1 mouse cellular context compared by ENCODE assay signal in the genomic region with DNA sequence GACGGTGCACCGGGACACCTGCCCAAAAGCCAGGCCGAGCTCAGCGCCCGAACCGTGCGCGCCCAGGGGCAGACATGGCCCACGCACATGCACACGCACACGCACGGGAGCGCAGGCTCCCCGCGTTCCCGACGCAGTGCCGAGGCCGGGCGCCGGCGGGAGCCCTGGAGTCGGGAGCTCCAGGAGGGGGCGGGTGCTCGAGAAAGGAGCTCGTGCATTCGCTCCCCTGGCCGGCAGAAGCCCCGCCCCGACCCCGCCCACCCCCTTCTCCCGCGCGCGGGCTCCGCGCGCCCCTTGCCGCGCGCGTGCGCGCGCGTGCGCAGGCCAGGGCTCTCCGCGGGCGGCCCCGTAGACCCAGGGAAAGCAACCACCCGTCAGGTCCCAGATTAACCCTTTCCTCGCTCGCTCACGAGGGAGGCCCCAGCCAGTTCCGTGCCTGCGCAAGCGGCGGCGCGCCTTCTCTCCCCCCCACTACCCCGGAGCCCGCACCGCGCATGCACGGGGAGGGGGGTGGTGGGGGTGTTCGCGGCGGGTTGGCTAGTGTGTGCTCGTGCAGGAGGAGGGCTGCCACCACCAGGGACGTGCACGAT.
A peak's percentile ranks its signal among the peaks of the same experiment; 100 is the strongest.
TF ChIP-seq lines count a peak whose summit lies in the region.

A gene (plus strand): TSS at position 540 of the 590 bp plus-strand sequence.

TF ChIP-seq in myocyte, 11 proteins besides CTCF, POLR2A, EP300 and RAD21 (continued from another document):
- TF ChIP-seq MYOD1 (IDR thresholded peaks at IDR 0.05; ENCODE audit: control insufficient read depth in 1 of 3, insufficient read length in 2 of 3, low read depth in 2 of 3) (peak in 1 of 3 experiments; percentile 27), E2F4 (IDR thresholded peaks at IDR 0.05; ENCODE audit: insufficient read depth) (peak; percentile 64), REST (IDR thresholded peaks at IDR 0.05; ENCODE audit: insufficient read depth, insufficient read length) (peak; percentile 6), POLR2AphosphoS2 (IDR thresholded peaks at IDR 0.05; ENCODE audit: insufficient read length, low read depth) (peak; percentile 62)
